Mouse (Mus musculus): ENCODE measurements around the gene Prickle4.

DNA sequence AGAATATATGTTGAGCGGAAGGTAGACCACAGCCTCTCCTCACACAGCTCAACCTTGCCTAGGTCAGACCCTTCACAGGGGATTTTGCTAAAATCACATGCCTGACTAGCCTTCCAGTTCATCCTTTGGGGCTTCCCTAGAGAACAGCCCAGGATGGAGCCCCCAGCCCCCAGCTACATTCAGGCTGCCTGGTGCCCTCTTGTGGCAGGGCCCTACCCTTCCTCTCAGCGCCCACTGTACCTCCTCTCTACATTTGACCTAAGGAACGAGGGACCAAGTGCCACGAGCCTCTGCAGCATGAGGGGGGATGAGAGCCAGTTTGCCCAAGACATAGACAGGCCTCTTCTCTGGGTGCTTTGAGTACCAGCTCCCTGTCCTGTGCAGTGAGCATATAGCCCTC, 10.2 kb upstream of the Prickle4 start:
- no peak for TF ChIP-seq POLR2A (IDR thresholded peaks at IDR 0.05; ENCODE audit: borderline replicate concordance, insufficient read depth, low read length)
- no peak for TF ChIP-seq CTCF (IDR thresholded peaks at IDR 0.05; ENCODE audit: borderline replicate concordance, insufficient read depth, low read depth, low read length)
